Mouse (Mus musculus): ENCODE results near the gene Olfr1386.
"Not testable (repeated sequence)": the region's sequence is repeated elsewhere in the genome, so short reads cannot be mapped to it uniquely, and the experiment has no call there.

Gene Olfr1386

GRCm38 (mm10) chr11:49464746-49465145 is at the start of gene Olfr1386:
TSS of gene Olfr1386 (plus strand) at chr11:49465046.
- not testable (repeated sequence) for DNase-seq (ENCODE audit: low spot score)

- DNase-seq (ENCODE audit: low spot score), result no peak
Observed at GRCm38 (mm10) chr11:49422767-49423166, 42.1 kb upstream of the Olfr1386 start, which contains the start of gene Olfr1389. TSS of gene Olfr1389 (plus strand) at chr11:49423067.

- DNase-seq (ENCODE audit: low spot score), result no peak
Observed at GRCm38 (mm10) chr11:49425257-49425927, 39.5 kb upstream of the Olfr1386 start.

- no peak for DNase-seq (ENCODE audit: low spot score)
Observed at GRCm38 (mm10) chr11:49429641-49430040, 35.2 kb upstream of the Olfr1386 start.

- DNase-seq (ENCODE audit: low spot score), result no peak
Observed at GRCm38 (mm10) chr11:49436411-49436810, 28.4 kb upstream of the Olfr1386 start, which contains the start of gene Olfr1388. TSS of gene Olfr1388 (plus strand) at chr11:49436624.

GRCm38 (mm10) chr11:49455043-49455442 is 9.8 kb upstream of the Olfr1386 start, which contains the start of gene Olfr1387:
TSS of gene Olfr1387 (plus strand) at chr11:49455343.
- DNase-seq (ENCODE audit: low spot score), result no peak

GRCm38 (mm10) chr11:49485973-49486372 is 21.1 kb downstream of the Olfr1386 start:
- no peak for DNase-seq (ENCODE audit: low spot score)

GRCm38 (mm10) chr11:49488770-49489169 is 23.9 kb downstream of the Olfr1386 start, which contains the start of gene Olfr1385:
TSS of gene Olfr1385 (plus strand) at chr11:49489070.
- not testable (repeated sequence) for DNase-seq (ENCODE audit: low spot score)

- no peak for DNase-seq (ENCODE audit: low spot score)
Observed at GRCm38 (mm10) chr11:49518086-49518485, 53.2 kb downstream of the Olfr1386 start.

- no peak for DNase-seq (ENCODE audit: low spot score)
Observed at GRCm38 (mm10) chr11:49519348-49519747, 54.5 kb downstream of the Olfr1386 start, which contains the start of gene Olfr1383. TSS of gene Olfr1383 (plus strand) at chr11:49519648.

All from spleen, adult 12 weeks (tissue).